In genomic region chr10:80665016-80665380, GRCm38 (mm10) we compare ENCODE assay signal across 8 mouse cellular contexts. TPM values are rescaled to one million over a fixed set of nuclear protein-coding genes. Genes with fewer than 3 reads are reported as not detected.
DNase-seq lines count a peak whose midpoint lies in the region; ATAC-seq and TF ChIP-seq lines count a peak whose summit lies in the region.

No protein-coding gene starts in this region.

- peak overlapping the region; percentile 17; the same call in 1 of the 2 replicates for H3K4me2 ChIP-seq in embryonic facial prominence, embryonic 12.5 days (replicated peaks)
- H3K4me2 ChIP-seq in hindbrain, embryonic 14.5 days (replicated peaks), result no peak overlapping the region
- H3K4me2 ChIP-seq in stomach, embryonic 14.5 days (replicated peaks; ENCODE audit: low read depth, low read length), result peak overlapping the region; percentile 28

- no peaks in the 10 kb centered on the region for H3K9me3 ChIP-seq in embryonic facial prominence, embryonic 12.5 days
- H3K9me3 ChIP-seq in hindbrain, embryonic 14.5 days (ENCODE audit: control insufficient read depth, low read length), result no peaks in the 10 kb centered on the region
- no peaks in the 10 kb centered on the region for H3K9me3 ChIP-seq in stomach, embryonic 14.5 days (ENCODE audit: control insufficient read depth, low read depth, low read length)

- H3K36me3 ChIP-seq in thymus, adult 2 months (ENCODE audit: control insufficient read depth, insufficient read depth, low read length), result peaks cover 47% of the 10 kb centered on the region
- peaks cover 45% of the 10 kb centered on the region for H3K36me3 ChIP-seq in embryonic facial prominence, embryonic 12.5 days
- peaks cover 48% of the 10 kb centered on the region for H3K36me3 ChIP-seq in hindbrain, embryonic 14.5 days (replicated peaks; ENCODE audit: control insufficient read depth, insufficient read depth)
- H3K36me3 ChIP-seq in liver, adult 2 months (ENCODE audit: control insufficient read depth, insufficient read depth, low read length), result peaks cover 30% of the 10 kb centered on the region
- peaks cover 40% of the 10 kb centered on the region for H3K36me3 ChIP-seq in stomach, embryonic 14.5 days (ENCODE audit: control insufficient read depth, insufficient read depth, low read length)

- H3K4me3 ChIP-seq in thymus, adult 2 months (ENCODE audit: control insufficient read depth, insufficient read depth, low read length), result no peak overlapping the region
- no peak overlapping the region for H3K4me3 ChIP-seq in embryonic facial prominence, embryonic 12.5 days
- H3K4me3 ChIP-seq in hindbrain, embryonic 14.5 days (replicated peaks; ENCODE audit: low read length), result no peak overlapping the region
- H3K4me3 ChIP-seq in liver, adult 2 months (ENCODE audit: insufficient read depth, low read depth, low read length), result no peak overlapping the region
- no peak overlapping the region for H3K4me3 ChIP-seq in stomach, embryonic 14.5 days (ENCODE audit: low read depth, low read length)

- H3K9ac ChIP-seq in embryonic facial prominence, embryonic 12.5 days, result no peak overlapping the region
- H3K9ac ChIP-seq in hindbrain, embryonic 14.5 days, result peak overlapping the region; percentile 11; the same call in 1 of the 2 replicates
- peak overlapping the region; percentile 68 for H3K9ac ChIP-seq in liver, adult 2 months (ENCODE audit: low read depth, low read length)
- H3K9ac ChIP-seq in stomach, embryonic 14.5 days (replicated peaks; ENCODE audit: low read depth, low read length), result no peak overlapping the region

- H3K27me3 ChIP-seq in thymus, adult 2 months (ENCODE audit: control insufficient read depth, insufficient read depth, low read length), result no peaks in the 10 kb centered on the region
- no peaks in the 10 kb centered on the region for H3K27me3 ChIP-seq in embryonic facial prominence, embryonic 12.5 days
- H3K27me3 ChIP-seq in hindbrain, embryonic 14.5 days (ENCODE audit: control insufficient read depth, insufficient read depth, low read length), result no peaks in the 10 kb centered on the region
- no peaks in the 10 kb centered on the region for H3K27me3 ChIP-seq in liver, adult 2 months (ENCODE audit: control insufficient read depth, insufficient read depth, low read length)
- H3K27me3 ChIP-seq in stomach, embryonic 14.5 days (ENCODE audit: control insufficient read depth, insufficient read depth, low read length), result no peaks in the 10 kb centered on the region

- TF ChIP-seq CTCF in thymus, adult 2 months (IDR thresholded peaks at IDR 0.05; ENCODE audit: borderline replicate concordance, control insufficient read depth, extremely low read depth, insufficient read depth, low read length, poor library complexity), result no peak
- no peak for TF ChIP-seq CTCF in liver, adult 2 months (IDR thresholded peaks at IDR 0.05; ENCODE audit: low read depth, low read length)

- ATAC-seq in embryonic facial prominence, embryonic 12.5 days (ENCODE audit: insufficient number of reproducible peaks, insufficient read depth, low FRiP score, low TSS enrichment), result no peak
- ATAC-seq in hindbrain, embryonic 14.5 days (ENCODE audit: low FRiP score), result no peak
- ATAC-seq in stomach, embryonic 14.5 days (ENCODE audit: insufficient number of reproducible peaks, insufficient read depth, low FRiP score, low read depth), result peak; percentile 63; the same call in 1 of the 2 replicates

- no peak for TF ChIP-seq POLR2A in thymus, adult 2 months (IDR thresholded peaks at IDR 0.05; ENCODE audit: control insufficient read depth, extremely low read depth, insufficient read depth, low read length, poor library complexity)
- TF ChIP-seq POLR2A in liver, adult 2 months (IDR thresholded peaks at IDR 0.05; ENCODE audit: extremely low read depth, insufficient read depth, low read length), result no peak

- DNase-seq in thymus, adult 2 months, result no peak
- DNase-seq in thymus, postnatal 36 days, result no peak
- no peak for DNase-seq in hindbrain, embryonic 14.5 days (ENCODE audit: low spot score)
- DNase-seq in liver, adult 2 months (ENCODE audit: extremely low read depth, low read depth, low spot score), result peak; percentile 89
- DNase-seq in frontal cortex, postnatal 14 days (ENCODE audit: low spot score in 2 of 2), result no peak
- no peak for DNase-seq in retina, embryonic 14.5 days (ENCODE audit: low spot score)

- 28% methylated on average over 10 of the region's 10 CpGs for WGBS in thymus, adult 2 months
- WGBS in embryonic facial prominence, embryonic 12.5 days, result 18% methylated on average over 10 of the region's 10 CpGs
- 25% methylated on average over 10 of the region's 10 CpGs for WGBS in hindbrain, embryonic 14.5 days
- WGBS in liver, adult 2 months, result under 1% methylated on average over 10 of the region's 10 CpGs
- 12% methylated on average over 10 of the region's 10 CpGs for WGBS in stomach, embryonic 14.5 days

- peaks cover 39% of the 10 kb centered on the region for H3K4me1 ChIP-seq in thymus, adult 2 months (replicated peaks; ENCODE audit: control insufficient read depth, insufficient read depth, low read length)
- peaks cover 16% of the 10 kb centered on the region for H3K4me1 ChIP-seq in embryonic facial prominence, embryonic 12.5 days
- H3K4me1 ChIP-seq in hindbrain, embryonic 14.5 days (replicated peaks; ENCODE audit: control insufficient read depth, insufficient read depth, low read length), result no peaks in the 10 kb centered on the region; the same call in 1 of the 2 replicates
- H3K4me1 ChIP-seq in liver, adult 2 months (ENCODE audit: control insufficient read depth, insufficient read depth, low read length), result peaks cover 43% of the 10 kb centered on the region
- peaks cover 26% of the 10 kb centered on the region for H3K4me1 ChIP-seq in stomach, embryonic 14.5 days (ENCODE audit: control insufficient read depth, insufficient read depth, low read length)

- H3K27ac ChIP-seq in thymus, adult 2 months (ENCODE audit: control insufficient read depth, insufficient read depth, low read length), result peak overlapping the region; percentile 63
- peak overlapping the region; percentile 77 for H3K27ac ChIP-seq in embryonic facial prominence, embryonic 12.5 days
- no peak overlapping the region for H3K27ac ChIP-seq in hindbrain, embryonic 14.5 days
- peak overlapping the region; percentile 97 for H3K27ac ChIP-seq in liver, adult 2 months (replicated peaks; ENCODE audit: insufficient read depth, low read depth, low read length)
- peak overlapping the region; percentile 76 for H3K27ac ChIP-seq in stomach, embryonic 14.5 days (ENCODE audit: low read length)

- no peaks in the 10 kb centered on the region; the same call in none of the 2 replicates for H3K79me2 ChIP-seq in liver, adult 2 months (ENCODE audit: control insufficient read depth, insufficient read depth, low read length)

RNA-seq across cellular contexts. Expression of gene Btbd2, which starts 8.1 kb away (rescaled TPM):
- 94.7 and 103 TPM in 2 replicates for polyA plus RNA-seq in thymus, adult 2 months (2012; rRNA removed)
- polyA plus RNA-seq in embryonic facial prominence, embryonic 12.5 days (2016; fragmentation: Nextera tagmentation; extraction: Ambion mirVana), result 109 and 110 TPM in 2 replicates
- 83.2 and 83.7 TPM in 2 replicates for polyA plus RNA-seq in hindbrain, embryonic 14.5 days (2014; fragmentation: Nextera tagmentation; extraction: Ambion mirVana)
- total RNA-seq in liver, adult 2 months (2014; rRNA removed), result 16.2 and 19.7 TPM in 2 replicates
- polyA plus RNA-seq in liver, adult 2 months (2012; rRNA removed), result 36.1 and 36.8 TPM in 2 replicates
- polyA plus RNA-seq in stomach, embryonic 14.5 days (2014; fragmentation: Nextera tagmentation; extraction: Ambion mirVana), result 46.3 and 64.2 TPM in 2 replicates

RNA-seq across cellular contexts. Expression of gene Mknk2, which starts 12.9 kb away (rescaled TPM):
- 606 and 621 TPM in 2 replicates for polyA plus RNA-seq in thymus, adult 2 months (2012; rRNA removed)
- 117 and 122 TPM in 2 replicates for polyA plus RNA-seq in embryonic facial prominence, embryonic 12.5 days (2016; fragmentation: Nextera tagmentation; extraction: Ambion mirVana)
- polyA plus RNA-seq in hindbrain, embryonic 14.5 days (2014; fragmentation: Nextera tagmentation; extraction: Ambion mirVana), result 53.8 and 60.2 TPM in 2 replicates
- total RNA-seq in liver, adult 2 months (2014; rRNA removed), result 88.6 and 119 TPM in 2 replicates
- polyA plus RNA-seq in liver, adult 2 months (2012; rRNA removed), result 87.0 and 116 TPM in 2 replicates
- 71.3 and 75.5 TPM in 2 replicates for polyA plus RNA-seq in stomach, embryonic 14.5 days (2014; fragmentation: Nextera tagmentation; extraction: Ambion mirVana)

RNA-seq across cellular contexts. Expression of gene Mob3a, which starts 36.8 kb away (rescaled TPM):
- 252 and 261 TPM in 2 replicates for polyA plus RNA-seq in thymus, adult 2 months (2012; rRNA removed)
- 57.4 and 60.9 TPM in 2 replicates for polyA plus RNA-seq in embryonic facial prominence, embryonic 12.5 days (2016; fragmentation: Nextera tagmentation; extraction: Ambion mirVana)
- 45.3 and 47.1 TPM in 2 replicates for polyA plus RNA-seq in hindbrain, embryonic 14.5 days (2014; fragmentation: Nextera tagmentation; extraction: Ambion mirVana)
- total RNA-seq in liver, adult 2 months (2014; rRNA removed), result 3.5 and 5.2 TPM in 2 replicates
- 6.1 TPM in 2 replicates for polyA plus RNA-seq in liver, adult 2 months (2012; rRNA removed)
- 47.9 and 51.1 TPM in 2 replicates for polyA plus RNA-seq in stomach, embryonic 14.5 days (2014; fragmentation: Nextera tagmentation; extraction: Ambion mirVana)

RNA-seq across cellular contexts. Expression of gene Izumo4, which starts 37.0 kb away (rescaled TPM):
- 56.4 and 66.9 TPM in 2 replicates for polyA plus RNA-seq in thymus, adult 2 months (2012; rRNA removed)
- polyA plus RNA-seq in embryonic facial prominence, embryonic 12.5 days (2016; fragmentation: Nextera tagmentation; extraction: Ambion mirVana), result 20.5 and 23.6 TPM in 2 replicates
- polyA plus RNA-seq in hindbrain, embryonic 14.5 days (2014; fragmentation: Nextera tagmentation; extraction: Ambion mirVana), result 20.0 and 20.4 TPM in 2 replicates
- 17.2 and 18.3 TPM in 2 replicates for total RNA-seq in liver, adult 2 months (2014; rRNA removed)
- polyA plus RNA-seq in liver, adult 2 months (2012; rRNA removed), result 42.5 and 49.7 TPM in 2 replicates
- polyA plus RNA-seq in stomach, embryonic 14.5 days (2014; fragmentation: Nextera tagmentation; extraction: Ambion mirVana), result 16.7 and 18.4 TPM in 2 replicates

RNA-seq across cellular contexts. Expression of gene Csnk1g2, which starts 42.4 kb away (rescaled TPM):
- 492 and 499 TPM in 2 replicates for polyA plus RNA-seq in thymus, adult 2 months (2012; rRNA removed)
- 250 and 263 TPM in 2 replicates for polyA plus RNA-seq in embryonic facial prominence, embryonic 12.5 days (2016; fragmentation: Nextera tagmentation; extraction: Ambion mirVana)
- 65.4 and 76.4 TPM in 2 replicates for polyA plus RNA-seq in hindbrain, embryonic 14.5 days (2014; fragmentation: Nextera tagmentation; extraction: Ambion mirVana)
- total RNA-seq in liver, adult 2 months (2014; rRNA removed), result 54.4 and 56.1 TPM in 2 replicates
- 110 and 123 TPM in 2 replicates for polyA plus RNA-seq in liver, adult 2 months (2012; rRNA removed)
- 43.5 and 67.4 TPM in 2 replicates for polyA plus RNA-seq in stomach, embryonic 14.5 days (2014; fragmentation: Nextera tagmentation; extraction: Ambion mirVana)

Comparison
In these comparisons a context has a peak if more than half of its experiments do, and no peak if none do; other contexts are left out.
1. H3K9ac ChIP-seq: peak in hindbrain, embryonic 14.5 days (single experiment) and liver, adult 2 months (single experiment); none in embryonic facial prominence, embryonic 12.5 days (single experiment) and stomach, embryonic 14.5 days (single experiment).